Mouse (Mus musculus) ES-Bruce4 (cell line): ENCODE measurements around the gene Ncl.

ENCODE experiments used
- CTCF ChIP-seq: IDR thresholded peaks from one replicate; pipeline ENCODE4 v1.8.1; 2011; ENCODE audit warnings: low read depth, low read length
- EP300 ChIP-seq: IDR thresholded peaks from 2 replicates; pipeline ENCODE4 v1.6.1; 2011; ENCODE audit warnings: low read depth, low read length; ENCODE audit not compliant: insufficient read depth
- POLR2A ChIP-seq: IDR thresholded peaks from one replicate; pipeline ENCODE4 v1.8.1; 2011; ENCODE audit warnings: low read length; ENCODE audit not compliant: insufficient read depth

DNA sequence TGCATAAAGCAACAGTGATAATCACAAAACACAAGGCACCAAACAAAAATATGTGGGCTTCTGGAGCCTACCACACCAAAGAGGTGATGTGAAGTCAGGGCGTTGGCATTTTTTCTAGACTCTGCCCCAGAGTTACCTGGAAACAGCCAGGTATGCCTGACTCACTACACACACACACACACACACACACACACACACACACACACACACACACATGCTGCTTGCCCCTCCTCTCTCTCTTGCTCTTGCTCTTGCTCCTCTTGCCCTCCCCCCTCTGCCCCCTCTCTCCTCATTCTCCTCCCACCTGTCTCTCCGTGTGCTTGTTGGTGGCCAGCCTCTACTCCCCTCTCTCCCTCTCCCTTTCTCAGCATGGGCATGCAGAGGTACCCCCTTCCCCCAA is 22.9 kb downstream of the Ncl start:
- TF ChIP-seq CTCF (no peak), POLR2A (no peak), EP300 (no peak)
